Mouse (Mus musculus): ENCODE results near the gene Scnn1a. TPM values are rescaled to one million over a fixed set of nuclear protein-coding genes. Genes with fewer than 3 reads are reported as not detected.

The Scnn1a gene
- polyA plus RNA-seq, 1 experiment from 2014 or later, result 0.55 TPM

DNA sequence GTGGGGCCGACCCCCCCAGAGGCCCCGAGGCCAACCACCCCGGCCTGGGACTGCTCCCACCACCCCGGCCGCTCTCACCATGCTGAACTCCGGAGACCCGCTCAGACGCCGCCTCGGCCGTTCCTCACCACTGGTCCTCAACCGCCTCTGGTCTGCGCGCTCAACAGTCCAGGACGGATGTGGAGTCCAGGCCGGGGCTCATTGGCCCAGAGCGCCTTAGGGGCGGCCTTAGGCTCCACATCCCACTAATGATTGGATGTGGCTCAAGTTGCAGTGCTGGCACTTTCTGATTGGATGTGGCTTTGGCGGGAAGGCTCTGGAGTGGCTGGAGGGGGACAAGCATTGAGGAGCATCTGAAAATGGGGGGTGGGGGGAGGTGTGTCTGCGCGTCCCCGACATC lies 34.6 kb upstream of the Scnn1a start, which contains the start of gene Tuba3a:
TSS of gene Tuba3a (minus strand) at position 153 of the 400 bp plus-strand sequence.
- no peak within 1 kb of the TSS for H3K4me2 ChIP-seq
- no peaks in the 10 kb centered on the region for H3K36me3 ChIP-seq (ENCODE audit: control insufficient read depth, insufficient read depth, low read length)
- H3K4me3 ChIP-seq (ENCODE audit: low read depth, low read length), result no peak within 1 kb of the TSS
- no peaks in the 10 kb centered on the region for H3K4me1 ChIP-seq (replicated peaks; ENCODE audit: control insufficient read depth, insufficient read depth, low read length)
- no peaks in the 10 kb centered on the region for H3K27me3 ChIP-seq (replicated peaks; ENCODE audit: control insufficient read depth, insufficient read depth, low read length)
- DNase-seq (ENCODE audit: low spot score), result no peak
- 90% methylated on average over 22 of the region's 22 CpGs for WGBS
- ATAC-seq (replicated peaks; ENCODE audit: low FRiP score), result no peak
- H3K27ac ChIP-seq (ENCODE audit: low read depth, low read length), result no peak within 1 kb of the TSS
- H3K9ac ChIP-seq (ENCODE audit: low read depth, low read length), result no peak within 1 kb of the TSS
- H3K9me3 ChIP-seq (ENCODE audit: control insufficient read depth, low read length), result no peaks in the 10 kb centered on the region

DNA sequence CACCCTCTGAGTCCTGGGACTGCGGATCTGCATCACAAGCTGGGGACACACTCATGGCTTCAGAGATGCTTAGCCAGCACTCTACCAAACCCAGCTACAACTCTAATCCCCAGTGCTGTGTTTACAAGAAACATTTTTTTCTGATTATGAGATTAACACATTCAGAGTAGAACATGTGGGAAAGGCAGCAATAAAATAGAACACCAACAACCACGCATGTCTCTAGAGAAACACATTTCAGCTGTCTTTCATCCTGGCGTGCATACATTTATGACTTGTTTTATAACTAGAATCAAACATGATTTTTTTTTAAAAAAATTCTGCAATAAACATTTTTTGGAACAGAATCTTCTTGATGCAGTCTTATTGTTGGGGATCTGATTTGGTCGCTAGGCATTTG lies 33.5 kb upstream of the Scnn1a start:
- DNase-seq (ENCODE audit: low spot score), result no peak
- no peaks in the 10 kb centered on the region for H3K36me3 ChIP-seq (ENCODE audit: control insufficient read depth, insufficient read depth, low read length)
- no peak overlapping the region for H3K4me3 ChIP-seq (ENCODE audit: low read depth, low read length)
- WGBS, result 87% methylated on average over 4 of the region's 4 CpGs
- H3K9ac ChIP-seq (ENCODE audit: low read depth, low read length), result no peak overlapping the region
- no peaks in the 10 kb centered on the region for H3K9me3 ChIP-seq (ENCODE audit: control insufficient read depth, low read length)
- no peak overlapping the region for H3K4me2 ChIP-seq
- H3K4me1 ChIP-seq (replicated peaks; ENCODE audit: control insufficient read depth, insufficient read depth, low read length), result no peaks in the 10 kb centered on the region
- ATAC-seq (replicated peaks; ENCODE audit: low FRiP score), result no peak
- H3K27me3 ChIP-seq (replicated peaks; ENCODE audit: control insufficient read depth, insufficient read depth, low read length), result no peaks in the 10 kb centered on the region
- H3K27ac ChIP-seq (ENCODE audit: low read depth, low read length), result no peak overlapping the region

DNA sequence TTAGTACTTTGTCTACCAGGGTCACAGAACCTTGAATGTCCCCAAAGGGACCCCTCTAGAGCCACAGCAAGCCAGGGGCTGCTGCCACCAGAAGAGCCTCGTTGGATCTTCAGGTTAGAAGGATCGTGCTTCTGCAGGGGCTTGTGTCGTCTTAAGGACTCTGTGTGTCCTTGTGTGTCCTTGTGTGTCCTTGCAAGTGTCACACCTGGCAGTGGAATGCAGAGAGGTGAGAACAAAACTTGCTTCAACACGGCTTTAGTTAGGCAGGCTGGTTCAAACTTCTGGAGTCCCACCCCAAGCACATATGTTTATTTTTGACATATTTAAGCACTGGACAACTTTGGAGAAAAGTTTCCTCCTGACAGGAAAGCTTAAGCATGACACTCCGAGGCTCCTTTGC lies 31.7 kb upstream of the Scnn1a start:
- WGBS, result 67% methylated on average over 5 of the region's 5 CpGs
- no peak for ATAC-seq (replicated peaks; ENCODE audit: low FRiP score)

DNA sequence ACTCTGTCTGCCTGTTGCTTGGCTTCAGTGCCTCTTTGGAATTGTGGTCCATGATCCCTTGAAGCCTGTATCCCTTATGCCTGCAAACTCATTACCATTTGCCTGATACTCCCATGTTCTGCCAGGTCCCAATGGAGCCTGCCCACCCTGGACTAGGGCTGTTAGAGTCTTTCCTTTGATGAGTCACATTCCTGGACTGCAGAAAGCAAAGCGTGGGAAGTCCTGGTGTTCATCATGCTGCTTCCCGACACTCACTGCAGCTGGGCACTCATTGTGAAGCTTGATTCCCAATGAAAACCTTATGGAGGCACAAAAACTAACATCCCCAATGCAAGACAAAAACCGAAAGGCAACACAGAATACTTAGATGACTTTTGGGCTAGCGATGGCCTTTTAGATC lies 29.1 kb upstream of the Scnn1a start:
- no peak overlapping the region for H3K9ac ChIP-seq (ENCODE audit: low read depth, low read length)
- ATAC-seq (replicated peaks; ENCODE audit: low FRiP score) (no peak), DNase-seq (ENCODE audit: low spot score) (no peak)
- H3K4me1 ChIP-seq (replicated peaks; ENCODE audit: control insufficient read depth, insufficient read depth, low read length), result no peaks in the 10 kb centered on the region
- H3K9me3 ChIP-seq (ENCODE audit: control insufficient read depth, low read length), result no peaks in the 10 kb centered on the region; the same call in 1 of the 2 replicates
- no peak overlapping the region for H3K27ac ChIP-seq (ENCODE audit: low read depth, low read length)
- no peaks in the 10 kb centered on the region for H3K36me3 ChIP-seq (ENCODE audit: control insufficient read depth, insufficient read depth, low read length)
- 69% methylated on average over 4 of the region's 4 CpGs for WGBS
- H3K4me2 ChIP-seq, result no peak overlapping the region
- no peaks in the 10 kb centered on the region for H3K27me3 ChIP-seq (replicated peaks; ENCODE audit: control insufficient read depth, insufficient read depth, low read length)
- no peak overlapping the region for H3K4me3 ChIP-seq (ENCODE audit: low read depth, low read length)

More for the DNA sequence above, 31.7 kb upstream of the Scnn1a start:
- H3K4me2 ChIP-seq, result no peak overlapping the region
- no peaks in the 10 kb centered on the region for H3K4me1 ChIP-seq (replicated peaks; ENCODE audit: control insufficient read depth, insufficient read depth, low read length)
- no peak overlapping the region for H3K4me3 ChIP-seq (ENCODE audit: low read depth, low read length)
- no peak for DNase-seq (ENCODE audit: low spot score)
- H3K9me3 ChIP-seq (ENCODE audit: control insufficient read depth, low read length), result no peaks in the 10 kb centered on the region; the same call in 1 of the 2 replicates
- no peaks in the 10 kb centered on the region for H3K36me3 ChIP-seq (ENCODE audit: control insufficient read depth, insufficient read depth, low read length)
- H3K27ac ChIP-seq (ENCODE audit: low read depth, low read length), result no peak overlapping the region
- no peaks in the 10 kb centered on the region for H3K27me3 ChIP-seq (replicated peaks; ENCODE audit: control insufficient read depth, insufficient read depth, low read length)
- no peak overlapping the region for H3K9ac ChIP-seq (ENCODE audit: low read depth, low read length)

DNA sequence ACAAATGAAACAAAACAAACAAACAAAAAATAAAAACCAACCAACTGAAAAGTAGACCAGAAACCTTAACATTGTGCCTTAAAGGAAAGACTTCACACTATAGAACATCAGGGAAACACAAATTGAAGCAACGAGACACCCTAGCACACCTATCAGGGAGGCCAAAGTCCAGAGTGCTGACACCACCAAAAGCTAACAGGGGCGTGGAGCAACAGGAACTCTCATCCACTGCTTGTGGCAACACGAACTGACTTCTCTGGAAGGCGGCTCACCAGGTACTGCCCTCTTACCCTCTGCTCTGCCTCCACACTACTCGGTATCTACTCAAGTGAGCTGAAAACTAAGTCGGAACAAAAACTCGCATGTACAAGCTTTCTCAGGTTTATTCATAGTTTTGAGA lies 28.2 kb upstream of the Scnn1a start:
- H3K9me3 ChIP-seq (ENCODE audit: control insufficient read depth, low read length), result no peaks in the 10 kb centered on the region; the same call in 1 of the 2 replicates
- H3K36me3 ChIP-seq (ENCODE audit: control insufficient read depth, insufficient read depth, low read length), result no peaks in the 10 kb centered on the region
- no peaks in the 10 kb centered on the region for H3K27me3 ChIP-seq (replicated peaks; ENCODE audit: control insufficient read depth, insufficient read depth, low read length)
- no peak for ATAC-seq (replicated peaks; ENCODE audit: low FRiP score)
- H3K4me1 ChIP-seq (replicated peaks; ENCODE audit: control insufficient read depth, insufficient read depth, low read length), result no peaks in the 10 kb centered on the region
- no peak overlapping the region for H3K9ac ChIP-seq (ENCODE audit: low read depth, low read length)
- H3K4me3 ChIP-seq (ENCODE audit: low read depth, low read length), result no peak overlapping the region
- WGBS, result 78% methylated on average over 7 of the region's 7 CpGs
- DNase-seq (ENCODE audit: low spot score), result no peak
- no peak overlapping the region for H3K4me2 ChIP-seq
- no peak overlapping the region for H3K27ac ChIP-seq (ENCODE audit: low read depth, low read length)

DNA sequence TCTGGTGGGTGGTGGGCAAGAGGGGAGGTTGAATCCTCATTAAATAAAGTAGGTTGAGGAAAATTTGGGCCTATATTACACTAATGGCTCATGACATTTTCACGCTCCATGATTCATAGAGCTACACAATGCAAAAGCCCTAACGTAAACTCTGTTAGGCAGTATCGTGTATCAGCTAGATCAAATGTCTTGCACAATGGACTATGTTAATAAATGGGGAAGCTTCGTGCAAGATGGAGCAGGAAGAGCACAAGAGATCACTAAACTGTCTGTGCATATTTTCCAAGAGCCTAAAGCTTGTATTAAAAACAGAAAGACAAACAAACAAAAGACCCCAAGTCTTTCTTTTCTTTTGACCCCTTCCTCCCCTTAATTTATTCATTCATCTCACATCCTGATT lies 26.4 kb upstream of the Scnn1a start:
- DNase-seq (ENCODE audit: low spot score) (no peak), ATAC-seq (replicated peaks; ENCODE audit: low FRiP score) (no peak)
- H3K36me3 ChIP-seq (ENCODE audit: control insufficient read depth, insufficient read depth, low read length), result no peaks in the 10 kb centered on the region
- H3K27ac ChIP-seq (ENCODE audit: low read depth, low read length), result no peak overlapping the region
- H3K4me2 ChIP-seq, result no peak overlapping the region
- H3K4me1 ChIP-seq (replicated peaks; ENCODE audit: control insufficient read depth, insufficient read depth, low read length), result no peaks in the 10 kb centered on the region
- H3K27me3 ChIP-seq (replicated peaks; ENCODE audit: control insufficient read depth, insufficient read depth, low read length), result no peaks in the 10 kb centered on the region
- no peak overlapping the region for H3K4me3 ChIP-seq (ENCODE audit: low read depth, low read length)
- no peaks in the 10 kb centered on the region; the same call in 1 of the 2 replicates for H3K9me3 ChIP-seq (ENCODE audit: control insufficient read depth, low read length)
- H3K9ac ChIP-seq (ENCODE audit: low read depth, low read length), result no peak overlapping the region
- WGBS, result 83% methylated on average over 4 of the region's 4 CpGs

DNA sequence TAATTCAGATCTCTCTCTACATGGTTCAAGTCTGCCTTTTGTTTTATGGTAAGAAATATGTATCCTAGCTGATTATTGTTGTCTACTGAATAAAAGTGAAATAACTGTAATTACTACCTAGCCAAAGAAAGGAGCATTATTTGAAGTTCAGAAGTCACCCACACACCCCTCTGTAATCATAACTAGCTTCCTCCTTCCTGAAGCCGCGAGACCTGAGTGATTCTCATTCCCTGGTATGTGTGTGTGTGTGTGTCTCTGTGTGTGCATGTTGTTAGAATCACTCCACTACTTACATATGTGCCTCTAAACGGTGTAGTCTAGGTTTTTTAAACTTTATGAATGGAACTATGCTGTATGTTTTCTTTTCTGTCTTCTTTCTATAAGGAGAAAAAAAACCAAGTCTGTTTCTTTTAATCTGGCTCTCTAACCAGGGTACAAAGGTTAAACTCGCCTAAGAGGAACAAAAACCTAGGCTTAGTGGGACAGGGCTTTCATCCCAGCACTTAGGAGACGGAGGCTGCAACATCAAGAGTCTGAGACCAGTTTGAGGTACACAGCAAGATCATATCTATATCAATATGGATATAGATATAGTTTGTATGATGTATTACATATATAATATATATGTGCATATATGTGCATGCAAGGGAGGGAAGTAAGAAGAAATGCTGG lies 23.2 kb upstream of the Scnn1a start:
- ATAC-seq (replicated peaks; ENCODE audit: low FRiP score), result no peak
- no peak for DNase-seq (ENCODE audit: low spot score)
- Histone ChIP-seq H3K9ac (ENCODE audit: low read depth, low read length) (no peak overlapping the region), H3K4me2 (no peak overlapping the region), H3K9me3 (ENCODE audit: control insufficient read depth, low read length) (no peaks in the 10 kb centered on the region; the same call in 1 of the 2 replicates), H3K36me3 (ENCODE audit: control insufficient read depth, insufficient read depth, low read length) (no peaks in the 10 kb centered on the region), H3K4me3 (ENCODE audit: low read depth, low read length) (no peak overlapping the region), H3K27me3 (replicated peaks; ENCODE audit: control insufficient read depth, insufficient read depth, low read length) (no peaks in the 10 kb centered on the region), H3K27ac (ENCODE audit: low read depth, low read length) (no peak overlapping the region), H3K4me1 (replicated peaks; ENCODE audit: control insufficient read depth, insufficient read depth, low read length) (no peaks in the 10 kb centered on the region)
- 63% methylated on average over 5 of the region's 5 CpGs for WGBS

DNA sequence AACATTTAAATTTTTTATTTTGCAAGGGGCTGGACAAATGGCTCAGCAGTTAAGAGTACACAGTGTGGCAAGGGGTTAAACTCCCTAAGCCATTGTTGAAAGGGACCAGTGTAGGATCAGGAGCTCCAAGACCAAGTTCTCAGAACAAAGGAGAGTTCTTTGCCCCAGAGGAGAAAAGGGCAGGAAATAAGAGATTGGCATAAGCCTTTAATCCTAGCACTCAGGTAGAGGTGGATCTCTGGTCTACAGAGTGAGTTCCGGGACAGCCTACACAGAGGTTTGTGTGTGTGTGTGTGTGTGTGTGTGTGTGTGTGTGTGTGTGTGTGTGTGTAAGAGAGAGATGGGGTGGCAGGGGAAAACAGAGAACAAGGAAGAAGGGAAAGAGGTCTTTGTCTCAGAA lies 19.5 kb upstream of the Scnn1a start:
- Histone ChIP-seq H3K4me2 (no peak overlapping the region), H3K4me3 (ENCODE audit: low read depth, low read length) (no peak overlapping the region), H3K9me3 (ENCODE audit: control insufficient read depth, low read length) (no peaks in the 10 kb centered on the region), H3K27ac (ENCODE audit: low read depth, low read length) (no peak overlapping the region), H3K36me3 (ENCODE audit: control insufficient read depth, insufficient read depth, low read length) (no peaks in the 10 kb centered on the region), H3K9ac (ENCODE audit: low read depth, low read length) (no peak overlapping the region), H3K4me1 (replicated peaks; ENCODE audit: control insufficient read depth, insufficient read depth, low read length) (no peaks in the 10 kb centered on the region), H3K27me3 (replicated peaks; ENCODE audit: control insufficient read depth, insufficient read depth, low read length) (no peaks in the 10 kb centered on the region)
- DNase-seq (ENCODE audit: low spot score) (no peak), ATAC-seq (replicated peaks; ENCODE audit: low FRiP score) (no peak)
- WGBS, result 83% methylated on average over 1 of the region's 1 CpGs

DNA sequence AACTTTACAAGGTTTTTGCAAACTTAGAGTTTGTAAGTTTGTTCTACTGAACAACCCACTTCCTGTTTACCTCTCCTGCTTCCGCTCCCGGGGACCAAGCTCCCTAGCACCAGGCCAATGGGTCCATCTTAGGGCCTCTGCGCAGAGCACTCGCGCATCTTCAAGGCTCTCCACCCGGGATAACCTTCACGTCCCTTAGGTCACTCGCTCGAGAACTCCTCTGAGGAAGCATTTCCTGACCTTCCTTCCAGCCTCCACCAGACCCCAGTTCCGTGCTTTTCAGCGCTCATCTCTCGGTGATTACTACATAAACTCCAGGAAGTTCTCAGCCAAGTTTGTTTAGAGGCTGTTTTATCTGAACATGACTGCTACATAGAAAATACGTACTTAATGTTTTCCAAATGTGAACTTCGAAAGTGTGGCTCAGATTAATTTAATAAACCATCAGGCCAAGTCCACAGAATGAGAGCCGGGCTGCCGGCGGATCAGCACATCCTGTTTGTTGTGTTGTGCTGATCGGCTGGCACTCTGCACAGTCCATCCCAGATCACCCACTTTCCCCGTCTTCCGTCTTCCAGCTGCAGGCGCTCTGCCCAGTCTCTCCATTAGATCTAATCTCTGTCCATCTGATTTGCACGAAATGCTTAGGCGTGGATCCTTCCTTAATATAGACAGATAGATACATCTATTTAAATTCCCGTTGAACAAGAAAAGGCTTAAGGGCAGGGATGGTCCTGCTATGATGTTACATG lies 18.1 kb upstream of the Scnn1a start:
- no peaks in the 10 kb centered on the region for H3K36me3 ChIP-seq (ENCODE audit: control insufficient read depth, insufficient read depth, low read length)
- no peaks in the 10 kb centered on the region for H3K9me3 ChIP-seq (ENCODE audit: control insufficient read depth, low read length)
- H3K27me3 ChIP-seq (replicated peaks; ENCODE audit: control insufficient read depth, insufficient read depth, low read length), result no peaks in the 10 kb centered on the region
- 83% methylated on average over 24 of the region's 24 CpGs for WGBS
- H3K9ac ChIP-seq (ENCODE audit: low read depth, low read length), result no peak overlapping the region
- no peak overlapping the region for H3K4me3 ChIP-seq (ENCODE audit: low read depth, low read length)
- H3K4me1 ChIP-seq (replicated peaks; ENCODE audit: control insufficient read depth, insufficient read depth, low read length), result no peaks in the 10 kb centered on the region
- H3K27ac ChIP-seq (ENCODE audit: low read depth, low read length), result no peak overlapping the region
- DNase-seq (ENCODE audit: low spot score), result no peak
- no peak overlapping the region for H3K4me2 ChIP-seq
- ATAC-seq (replicated peaks; ENCODE audit: low FRiP score), result no peak
